Mouse (Mus musculus) midbrain, postnatal 0 days (tissue): ENCODE results near the gene Ins2. TPM values are rescaled to one million over a fixed set of nuclear protein-coding genes. Genes with fewer than 3 reads are reported as not detected.

Experiments
- ATAC-seq: fragments of 200-750 bp; cut with Nextera tagmentation; 2 replicates; pipeline ENCODE4 v1.8.0; 2017; ENCODE audit warnings: moderate number of reproducible peaks, mild to moderate bottlenecking, moderate TSS enrichment, moderate library complexity; ENCODE audit not compliant: low FRiP score
- DNase-seq: peaks from one replicate; pipeline ENCODE4 v3.0.0-alpha.2; 2015; ENCODE audit warnings: low spot score
- H3K27ac ChIP-seq: fragments of 300-500 bp; sonication (generic); 2 replicates; pipeline ENCODE4 v1.5.1; 2014; ENCODE audit warnings: low read depth, mild to moderate bottlenecking, low read length, mixed read lengths
- H3K27me3 ChIP-seq: fragments of 300-500 bp; sonication (generic); 2 replicates; pipeline ENCODE4 v1.6.1; 2014; ENCODE audit warnings: low read length, control low read depth, mixed read lengths; ENCODE audit not compliant: insufficient read depth
- H3K36me3 ChIP-seq: fragments of 300-500 bp; sonication (generic); 2 replicates; pipeline ENCODE4 v1.6.1; 2014; ENCODE audit warnings: low read length, control low read depth, mixed read lengths; ENCODE audit not compliant: insufficient read depth
- H3K4me1 ChIP-seq: fragments of 300-500 bp; sonication (generic); 2 replicates; pipeline ENCODE4 v1.6.1; 2014; ENCODE audit warnings: mild to moderate bottlenecking, control low read depth, antibody characterized with exemption, low read length, mixed read lengths; ENCODE audit not compliant: insufficient read depth
- H3K4me2 ChIP-seq: fragments of 300-500 bp; sonication (generic); 2 replicates; pipeline ENCODE4 v1.6.1; 2014; ENCODE audit warnings: low read depth, mild to moderate bottlenecking, low read length, mixed read lengths; ENCODE audit not compliant: poor library complexity, severe bottlenecking
- H3K4me3 ChIP-seq: fragments of 300-500 bp; sonication (generic); 2 replicates; pipeline ENCODE4 v1.5.1; 2014; ENCODE audit warnings: low read depth, mild to moderate bottlenecking, low read length, moderate library complexity
- H3K9ac ChIP-seq: fragments of 300-500 bp; sonication (generic); replicated peaks from 2 replicates; pipeline ENCODE4 v1.6.1; 2014; ENCODE audit warnings: mild to moderate bottlenecking, low read length, moderate library complexity, mixed read lengths; ENCODE audit not compliant: poor library complexity, severe bottlenecking
- H3K9me3 ChIP-seq: fragments of 300-500 bp; sonication (generic); 2 replicates; pipeline ENCODE4 v1.6.1; 2016; ENCODE audit warnings: low read length, control low read depth
- CTCF ChIP-seq: IDR thresholded peaks from 2 replicates; pipeline ENCODE4 v1.5.1; 2016; ENCODE audit warnings: antibody characterized with exemption, mild to moderate bottlenecking
- WGBS: fragments of 180-500 bp; shearing (Covaris S2); extraction: QIAGEN DNeasy Blood & Tissue Kit; methylation state at CpG from one replicate; pipeline ENCODE4 v1.1.7; 2014; 5-methylcytosine and 5-hydroxymethylcytosine counted together
- polyA plus RNA-seq: library from polyadenylated mRNA; unstranded; fragments of >200 nt; fragmentation: Nextera tagmentation; extraction: Ambion mirVana; gene quantifications from 2 replicates; pipeline ENCODE4 v1.2.1, GENCODE M21; 2015
- total RNA-seq: library from RNA; depleted of rRNA; stranded (reverse); fragments of >200 nt; gene quantifications from 2 replicates; pipeline ENCODE4 v1.2.3, GENCODE M21; 2014

The Ins2 gene
- total and polyA plus RNA-seq, 2 experiments from 2014 or later, result 0.58 TPM; not detected in 1

GRCm38 (mm10) chr7:142661811-142662210 lies 81.4 kb downstream of the Ins2 start:
- no peak for TF ChIP-seq CTCF
- Histone ChIP-seq H3K36me3 (no peaks in the 10 kb centered on the region), H3K9me3 (no peaks in the 10 kb centered on the region), H3K27me3 (peaks cover 94% of the 10 kb centered on the region), H3K4me1 (no peaks in the 10 kb centered on the region), H3K4me2 (no peak overlapping the region), H3K4me3 (no peak overlapping the region), H3K9ac (no peak overlapping the region), H3K27ac (no peak overlapping the region)
- ATAC-seq (no peak), DNase-seq (no peak)

- TF ChIP-seq CTCF, result no peak
- no peaks in the 10 kb centered on the region for H3K36me3 ChIP-seq
- no peaks in the 10 kb centered on the region for H3K9me3 ChIP-seq
- DNase-seq, result no peak
- no peak overlapping the region for H3K9ac ChIP-seq
- ATAC-seq, result no peak
- no peak overlapping the region for H3K4me2 ChIP-seq
- H3K27me3 ChIP-seq, result peaks cover 94% of the 10 kb centered on the region
- H3K4me1 ChIP-seq, result no peaks in the 10 kb centered on the region
- peak overlapping the region; percentile 15; the same call in 1 of the 2 replicates for H3K4me3 ChIP-seq
- no peak overlapping the region for H3K27ac ChIP-seq
- 1% methylated on average over 25 of the region's 25 CpGs for WGBS
Observed at GRCm38 (mm10) chr7:142661046-142661445, 82.1 kb downstream of the Ins2 start.

- no peak for TF ChIP-seq CTCF
- Histone ChIP-seq H3K27ac (no peak overlapping the region), H3K9me3 (no peaks in the 10 kb centered on the region), H3K27me3 (peaks cover 96% of the 10 kb centered on the region), H3K36me3 (no peaks in the 10 kb centered on the region), H3K4me3 (peak overlapping the region; percentile 15; the same call in 1 of the 2 replicates), H3K4me2 (peak overlapping the region; percentile 25), H3K4me1 (no peaks in the 10 kb centered on the region), H3K9ac (no peak overlapping the region)
- ATAC-seq, result no peak
- DNase-seq, result no peak
- under 1% methylated on average over 29 of the region's 29 CpGs for WGBS
Observed at GRCm38 (mm10) chr7:142660651-142660945, 82.6 kb downstream of the Ins2 start.

GRCm38 (mm10) chr7:142659767-142660650 lies 83.2 kb downstream of the Ins2 start:
- peaks cover 96% of the 10 kb centered on the region for H3K27me3 ChIP-seq
- H3K27ac ChIP-seq, result no peak overlapping the region
- DNase-seq (no peak), ATAC-seq (no peak)
- peak overlapping the region; percentile 47 for H3K4me2 ChIP-seq
- H3K4me3 ChIP-seq, result peak overlapping the region; percentile 30
- no peaks in the 10 kb centered on the region for H3K36me3 ChIP-seq
- H3K4me1 ChIP-seq, result no peaks in the 10 kb centered on the region
- no peak overlapping the region for H3K9ac ChIP-seq
- no peaks in the 10 kb centered on the region for H3K9me3 ChIP-seq
- no peak for TF ChIP-seq CTCF
- under 1% methylated on average over 41 of the region's 43 CpGs for WGBS

GRCm38 (mm10) chr7:142659181-142659681 lies 84.0 kb downstream of the Ins2 start:
- Histone ChIP-seq H3K4me2 (peak overlapping the region; percentile 47), H3K4me1 (no peaks in the 10 kb centered on the region), H3K27ac (no peak overlapping the region), H3K36me3 (no peaks in the 10 kb centered on the region), H3K4me3 (peak overlapping the region; percentile 30), H3K27me3 (peaks cover 96% of the 10 kb centered on the region), H3K9ac (no peak overlapping the region), H3K9me3 (no peaks in the 10 kb centered on the region)
- ATAC-seq (peak; percentile 14; the same call in 1 of the 2 replicates), DNase-seq (no peak)
- no peak for TF ChIP-seq CTCF
- 0% methylated on average over 20 of the region's 70 CpGs for WGBS

- Histone ChIP-seq H3K4me3 (peak overlapping the region; percentile 30), H3K27ac (no peak overlapping the region), H3K36me3 (no peaks in the 10 kb centered on the region), H3K4me1 (no peaks in the 10 kb centered on the region), H3K4me2 (peak overlapping the region; percentile 47), H3K27me3 (peaks cover 97% of the 10 kb centered on the region), H3K9ac (no peak overlapping the region), H3K9me3 (no peaks in the 10 kb centered on the region)
- WGBS, result under 1% methylated on average over 35 of the region's 40 CpGs
- TF ChIP-seq CTCF, result no peak
- ATAC-seq, result 0 out of 2 replicates have a peak, but pooled peaks have one; percentile 5
- DNase-seq, result no peak
Observed at GRCm38 (mm10) chr7:142658681-142659180, 84.5 kb downstream of the Ins2 start.
